Mouse (Mus musculus) MEL (cell line): ENCODE results near the gene Llcfc1. TPM values are rescaled to one million over a fixed set of nuclear protein-coding genes. Genes with fewer than 3 reads are reported as not detected.

Source experiments
- DNase-seq: peaks from one replicate; pipeline ENCODE4 v3.0.0; 2011; ENCODE audit warnings: low read depth, low spot score
- H3K27ac ChIP-seq: 2 replicates; pipeline ENCODE4 v1.5.1; 2012; ENCODE audit warnings: low read depth, mild to moderate bottlenecking, control low read depth, low read length, moderate library complexity; ENCODE audit not compliant: control insufficient read depth
- H3K27me3 ChIP-seq, 2 experiments: fragments of 150-350 bp in 1 of 2; sonication (generic) in 1 of 2; 2 replicates each; pipeline ENCODE4 v1.6.1; 2012; ENCODE audit warnings: low read length in 2 of 2, mild to moderate bottlenecking in 2 of 2, improper control_type of control experiment in 1 of 2, moderate library complexity in 1 of 2; ENCODE audit not compliant: insufficient read depth in 2 of 2, control insufficient read depth in 1 of 2
- H3K36me3 ChIP-seq, 2 experiments: 2 replicates each; pipeline ENCODE4 v1.6.1; 2012 to 2014; ENCODE audit warnings: low read length in 2 of 2, improper control_type of control experiment in 1 of 2, inconsistent platforms in 1 of 2, mild to moderate bottlenecking in 1 of 2; ENCODE audit not compliant: insufficient read depth in 2 of 2, control insufficient read depth in 1 of 2
- H3K4me1 ChIP-seq, 2 experiments: fragments of 150-350 bp in 1 of 2; sonication (generic) in 1 of 2; 2 replicates each; pipeline ENCODE4 v1.6.1; 2012; ENCODE audit warnings: low read length in 2 of 2, improper control_type of control experiment in 1 of 2, mild to moderate bottlenecking in 1 of 2; ENCODE audit not compliant: insufficient read depth in 2 of 2, control insufficient read depth in 1 of 2
- H3K4me3 ChIP-seq, 2 experiments: fragments of 150-350 bp in 1 of 2; sonication (generic) in 1 of 2; 2 replicates each; pipeline ENCODE4 v1.5.1; 2012; ENCODE audit warnings: low read depth in 2 of 2, low read length in 2 of 2, mild to moderate bottlenecking in 2 of 2, moderate library complexity in 2 of 2, control low read depth in 1 of 2, improper control_type of control experiment in 1 of 2; ENCODE audit not compliant: control insufficient read depth in 1 of 2, insufficient read depth in 1 of 2
- H3K79me2 ChIP-seq: 2 replicates; pipeline ENCODE4 v1.6.1; 2012; ENCODE audit warnings: mild to moderate bottlenecking, low read length, moderate library complexity; ENCODE audit not compliant: control insufficient read depth, poor library complexity, insufficient read depth
- H3K9ac ChIP-seq: 2 replicates; pipeline ENCODE4 v1.6.1; 2012; ENCODE audit warnings: low read depth, mild to moderate bottlenecking, control low read depth, low read length, moderate library complexity; ENCODE audit not compliant: control insufficient read depth, poor library complexity, severe bottlenecking
- H3K9me3 ChIP-seq: fragments of 150-350 bp; sonication (generic); replicated peaks from 2 replicates; pipeline ENCODE4 v1.6.1; 2012; ENCODE audit warnings: mild to moderate bottlenecking, low read length, improper control_type of control experiment, moderate library complexity; ENCODE audit not compliant: insufficient read depth
- BHLHE40 ChIP-seq: IDR thresholded peaks from 2 replicates; pipeline ENCODE4 v1.6.1; 2012; ENCODE audit warnings: low read depth, mild to moderate bottlenecking, inconsistent platforms, low read length, improper control_type of control experiment, borderline replicate concordance
- CHD2 ChIP-seq: IDR thresholded peaks from 2 replicates; pipeline ENCODE4 v1.6.1; 2011; ENCODE audit warnings: low read length, improper control_type of control experiment
- E2F4 ChIP-seq: IDR thresholded peaks from 2 replicates; pipeline ENCODE4 v1.6.1; 2011; ENCODE audit warnings: low read depth, low read length, improper control_type of control experiment, borderline replicate concordance
- ETS1 ChIP-seq: IDR thresholded peaks from 2 replicates; pipeline ENCODE4 v1.6.1; 2012; ENCODE audit warnings: low read depth, mild to moderate bottlenecking, inconsistent platforms, low read length, improper control_type of control experiment, moderate library complexity
- GABPA ChIP-seq: IDR thresholded peaks from 2 replicates; pipeline ENCODE4 v1.6.1; 2012; ENCODE audit warnings: low read depth, mild to moderate bottlenecking, inconsistent platforms, low read length, improper control_type of control experiment, moderate library complexity
- HCFC1 ChIP-seq: IDR thresholded peaks from 2 replicates; pipeline ENCODE4 v1.6.1; 2012; ENCODE audit warnings: low read depth, mild to moderate bottlenecking, inconsistent platforms, low read length, improper control_type of control experiment, moderate library complexity
- KAT2A ChIP-seq: conservative IDR thresholded peaks from 2 replicates; pipeline ENCODE4 v1.6.1; 2012; ENCODE audit warnings: low read depth, low read length, improper control_type of control experiment, inconsistent platforms
- MAFK ChIP-seq: IDR thresholded peaks from 2 replicates; pipeline ENCODE4 v1.6.1; 2011; ENCODE audit warnings: low read depth, mild to moderate bottlenecking, low read length, improper control_type of control experiment, borderline replicate concordance
- MAX ChIP-seq: IDR thresholded peaks from 2 replicates; pipeline ENCODE4 v1.6.1; 2011; ENCODE audit warnings: low read length, improper control_type of control experiment
- MAZ ChIP-seq: IDR thresholded peaks from 2 replicates; pipeline ENCODE4 v1.6.1; 2012; ENCODE audit warnings: low read depth, mild to moderate bottlenecking, inconsistent platforms, low read length, improper control_type of control experiment
- MXI1 ChIP-seq: IDR thresholded peaks from 2 replicates; pipeline ENCODE4 v1.6.1; 2011; ENCODE audit warnings: mild to moderate bottlenecking, low read depth, low read length, improper control_type of control experiment
- MYB ChIP-seq: IDR thresholded peaks from 2 replicates; pipeline ENCODE4 v1.6.1; 2011; ENCODE audit warnings: mild to moderate bottlenecking, low read depth, low read length, improper control_type of control experiment
- NELFE ChIP-seq: IDR thresholded peaks from 2 replicates; pipeline ENCODE4 v1.6.1; 2011; ENCODE audit warnings: low read depth, low read length, improper control_type of control experiment
- POLR2A ChIP-seq, 2 experiments: IDR thresholded peaks; 2 replicates each; pipeline ENCODE4 v1.6.1; 2011 to 2012; ENCODE audit warnings: low read length in 2 of 2, mild to moderate bottlenecking in 2 of 2, control low read depth in 1 of 2, improper control_type of control experiment in 1 of 2, low read depth in 1 of 2, moderate library complexity in 1 of 2; ENCODE audit not compliant: control insufficient read depth in 1 of 2, insufficient read depth in 1 of 2, poor library complexity in 1 of 2
- POLR2AphosphoS2 ChIP-seq: IDR thresholded peaks from 2 replicates; pipeline ENCODE4 v1.6.1; 2011; ENCODE audit warnings: low read length, improper control_type of control experiment
- RCOR1 ChIP-seq: IDR thresholded peaks from 2 replicates; pipeline ENCODE4 v1.6.1; 2012; ENCODE audit warnings: low read depth, mild to moderate bottlenecking, inconsistent platforms, low read length, improper control_type of control experiment
- SIN3A ChIP-seq: IDR thresholded peaks from 2 replicates; pipeline ENCODE4 v1.6.1; 2012; ENCODE audit warnings: low read length, improper control_type of control experiment, inconsistent platforms
- SMC3 ChIP-seq: IDR thresholded peaks from 2 replicates; pipeline ENCODE4 v1.6.1; 2011; ENCODE audit warnings: low read depth, low read length, improper control_type of control experiment
- TAL1 ChIP-seq: IDR thresholded peaks from 2 replicates; pipeline ENCODE4 v1.6.1; 2012; ENCODE audit warnings: mild to moderate bottlenecking, inconsistent platforms, low read length, moderate library complexity, mixed read lengths
- UBTF ChIP-seq: IDR thresholded peaks from 2 replicates; pipeline ENCODE4 v1.6.1; 2012; ENCODE audit warnings: low read depth, mild to moderate bottlenecking, inconsistent platforms, low read length, improper control_type of control experiment, moderate library complexity, borderline replicate concordance; ENCODE audit not compliant: insufficient read depth
- ZC3H11A ChIP-seq: IDR thresholded peaks from 2 replicates; pipeline ENCODE4 v1.6.1; 2012; ENCODE audit warnings: low read depth, mild to moderate bottlenecking, inconsistent platforms, low read length, improper control_type of control experiment
- ZKSCAN1 ChIP-seq: IDR thresholded peaks from 2 replicates; pipeline ENCODE4 v1.6.1; 2012; ENCODE audit warnings: low read depth, mild to moderate bottlenecking, inconsistent platforms, low read length, improper control_type of control experiment, moderate library complexity
- polyA plus RNA-seq, 2 experiments: library from polyadenylated mRNA; stranded (reverse) in 1 of 2; unstranded in 1 of 2; fragments of >175 nt in 1 of 2; fragments of >200 nt in 1 of 2; gene quantifications; 2 replicates each; pipeline versions ENCODE4 v1.2.1 to v1.2.4; 2012; ENCODE audit warnings: low replicate concordance in 2 of 2, low read depth in 1 of 2; ENCODE audit not compliant: insufficient read length in 2 of 2, insufficient read depth in 1 of 2, missing spikeins in 1 of 2
- total RNA-seq: library from RNA; depleted of rRNA; stranded (reverse); fragments of 300-350 nt; gene quantifications from 2 replicates; pipeline ENCODE4 v1.2.3, GENCODE M21; 2012

The Llcfc1 gene
- total and polyA plus RNA-seq, 3 experiments: not detected

DNA sequence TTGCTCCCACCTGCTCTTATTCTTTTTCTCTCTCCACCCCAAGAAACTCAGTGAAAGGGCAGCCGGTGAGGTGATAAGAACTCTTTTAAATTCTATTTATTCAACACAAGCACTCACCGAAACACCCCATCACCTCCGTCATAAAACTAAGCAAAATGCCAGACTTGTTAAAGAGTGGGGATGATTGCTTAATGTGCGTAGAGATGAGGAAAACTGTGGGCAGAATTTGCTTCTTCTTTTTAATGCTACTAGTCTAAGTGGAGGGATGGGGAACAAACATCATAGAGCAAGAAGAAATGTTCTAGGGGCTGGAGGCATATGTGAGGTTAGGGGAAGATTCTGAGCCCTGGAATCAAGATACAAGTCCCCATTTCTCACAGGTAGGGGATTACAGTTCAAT, 41.5 kb upstream of the Llcfc1 start:
- H3K9me3 ChIP-seq: no peaks in the 10 kb centered on the region
- no peak overlapping the region for H3K27ac ChIP-seq
- no peak overlapping the region for H3K4me3 ChIP-seq
- TF ChIP-seq GABPA (no peak), SMC3 (no peak), MAX (no peak), NELFE (no peak), SIN3A (no peak), E2F4 (no peak), KAT2A (no peak), POLR2AphosphoS2 (no peak), RCOR1 (no peak), UBTF (no peak), ETS1 (no peak)
- no peaks in the 10 kb centered on the region; a peak in 1 of 4 replicates for H3K27me3 ChIP-seq
- no peaks in the 10 kb centered on the region for H3K36me3 ChIP-seq
- no peaks in the 10 kb centered on the region for H3K79me2 ChIP-seq
- no peaks in the 10 kb centered on the region for H3K4me1 ChIP-seq
- no peak for DNase-seq
- no peak overlapping the region for H3K9ac ChIP-seq

DNA sequence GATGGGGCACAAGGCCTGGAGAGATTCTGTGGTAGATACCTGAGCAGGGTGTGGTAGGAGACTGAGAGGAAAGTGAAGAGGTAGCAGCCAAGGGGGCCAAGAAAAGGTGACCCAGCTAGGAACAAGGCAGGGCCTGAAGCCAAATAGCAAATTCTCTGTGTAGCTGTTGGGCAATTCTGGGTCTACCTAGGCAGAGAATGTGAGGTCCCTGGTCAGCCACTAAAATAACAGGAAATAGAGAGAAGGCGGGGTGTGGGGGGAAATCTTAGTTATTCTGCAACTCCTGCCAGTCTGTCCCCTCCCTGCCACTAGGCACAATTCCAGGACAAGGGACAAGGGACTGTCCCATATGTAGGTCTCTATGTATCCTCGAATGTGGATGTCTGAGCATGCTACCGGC, 41.0 kb upstream of the Llcfc1 start:
- Histone ChIP-seq H3K4me1 (no peaks in the 10 kb centered on the region), H3K79me2 (no peaks in the 10 kb centered on the region), H3K9ac (no peak overlapping the region), H3K27ac (no peak overlapping the region), H3K27me3 (no peaks in the 10 kb centered on the region), H3K4me3 (no peak overlapping the region), H3K36me3 (no peaks in the 10 kb centered on the region), H3K9me3 (no peaks in the 10 kb centered on the region)
- TF ChIP-seq MAFK (no peak), ZKSCAN1 (no peak), POLR2A (IDR thresholded peaks at IDR 0.05; ENCODE audit: control insufficient read depth in 1 of 2, insufficient read depth in 1 of 2, low read depth in 1 of 2, low read length in 2 of 2, poor library complexity in 1 of 2) (no peak), UBTF (no peak), MXI1 (no peak), CHD2 (no peak), HCFC1 (no peak), MAZ (no peak), TAL1 (no peak), MYB (no peak), POLR2AphosphoS2 (no peak), SIN3A (no peak), ZC3H11A (no peak), BHLHE40 (no peak)
- DNase-seq: no peak
